Mouse (Mus musculus): ENCODE results near the gene Hist1h2bh.
"Not testable (repeated sequence)": the region's sequence is repeated elsewhere in the genome, so short reads cannot be mapped to it uniquely, and the experiment has no call there.

The Hist1h2bh gene

DNA sequence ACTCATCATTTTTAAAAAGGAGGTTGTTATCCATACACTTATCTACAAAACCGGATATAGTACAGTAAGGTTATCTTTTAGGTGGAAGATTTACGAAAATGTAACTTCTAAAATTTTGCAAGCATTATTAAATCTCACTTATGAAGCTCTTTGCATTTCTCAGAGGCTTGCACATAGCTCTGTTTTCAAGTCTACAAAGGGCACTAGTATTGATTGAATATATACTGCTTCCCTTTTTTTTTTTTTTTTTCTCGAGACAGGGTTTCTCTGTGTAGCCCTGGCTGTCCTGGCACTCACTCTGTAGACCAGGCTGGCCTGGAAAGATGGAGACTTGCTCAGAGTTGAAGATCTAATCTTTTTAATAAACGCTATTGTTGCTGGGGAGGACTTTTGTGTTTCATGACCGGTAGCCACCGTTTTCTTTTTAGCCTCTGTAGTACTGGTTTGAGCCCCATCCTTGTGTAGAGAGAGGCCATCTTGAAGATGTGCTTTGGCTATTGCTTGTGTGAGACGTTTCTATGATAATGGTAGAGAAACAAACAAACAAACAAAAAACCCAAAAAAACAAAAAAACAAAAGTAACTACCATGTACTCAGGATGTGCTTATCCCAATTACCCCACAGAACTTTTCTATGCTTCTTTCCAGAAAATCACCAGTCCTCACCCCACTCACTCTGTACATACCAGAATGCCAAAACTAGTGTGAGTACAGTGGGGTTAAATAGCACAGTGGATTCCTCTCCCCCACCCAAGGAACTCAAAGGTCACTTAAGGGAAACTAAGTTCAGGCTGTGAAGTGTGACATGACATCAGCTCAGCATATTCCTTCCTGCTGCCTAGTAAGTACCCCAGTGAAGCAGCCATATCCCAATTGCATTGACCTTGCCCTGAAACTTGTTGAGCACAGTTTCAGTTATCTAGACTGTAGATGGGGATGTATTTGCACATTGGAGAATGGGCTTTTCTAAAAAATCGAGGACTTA, 9.0 kb upstream of the Hist1h2bh start:
- no peak for DNase-seq (ENCODE audit: low spot score)

DNA sequence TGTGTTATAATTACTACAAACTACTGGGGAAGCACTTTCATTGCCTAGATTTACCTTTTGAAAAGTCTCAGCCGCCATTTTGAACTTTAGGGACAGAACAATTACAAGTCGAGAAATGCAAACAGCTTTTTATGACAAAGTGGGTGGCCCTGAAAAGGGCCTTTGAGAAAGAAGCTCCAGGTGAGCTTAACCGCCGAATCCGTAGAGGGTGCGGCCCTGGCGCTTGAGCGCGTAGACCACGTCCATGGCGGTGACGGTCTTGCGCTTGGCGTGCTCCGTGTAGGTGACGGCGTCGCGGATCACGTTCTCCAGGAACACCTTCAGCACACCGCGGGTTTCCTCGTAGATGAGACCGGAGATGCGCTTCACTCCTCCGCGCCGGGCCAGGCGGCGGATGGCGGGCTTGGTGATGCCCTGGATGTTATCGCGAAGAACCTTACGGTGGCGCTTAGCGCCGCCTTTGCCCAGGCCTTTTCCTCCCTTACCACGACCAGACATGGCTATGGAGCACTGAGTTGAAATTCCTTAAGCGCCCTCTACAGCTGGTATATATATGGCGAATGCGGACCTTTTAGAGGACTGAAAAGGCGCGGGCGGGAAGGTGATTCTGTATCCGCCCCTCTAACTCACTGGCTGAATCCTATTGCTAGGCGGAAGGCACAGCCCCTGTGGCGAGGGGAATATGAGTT, 8.1 kb upstream of the Hist1h2bh start, which contains the start of gene Hist1h4f:
Hist1h4f (minus strand) TSS at position 503 of the 689 bp plus-strand sequence.
- DNase-seq (ENCODE audit: low spot score) = peak; percentile 93

DNA sequence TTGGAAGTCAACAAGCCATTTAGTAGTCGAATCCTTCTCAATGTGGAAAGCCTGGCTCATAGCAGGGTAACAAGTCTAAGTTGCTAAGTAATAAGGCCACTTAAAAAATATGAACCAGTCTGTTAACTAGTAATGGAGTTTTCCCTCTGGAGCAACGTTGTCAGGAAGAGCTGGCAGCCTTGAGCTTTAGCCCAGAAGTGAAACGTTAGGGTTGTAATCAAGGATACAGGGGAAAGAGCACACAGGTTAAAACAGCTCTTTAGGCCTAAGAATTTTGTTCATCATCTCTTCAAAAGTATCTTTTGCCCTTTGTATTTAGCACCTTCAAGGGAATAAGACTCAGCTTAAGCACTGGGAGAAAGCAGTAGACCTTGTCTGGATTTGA, 7.6 kb upstream of the Hist1h2bh start:
- DNase-seq (ENCODE audit: low spot score) = no peak

DNA sequence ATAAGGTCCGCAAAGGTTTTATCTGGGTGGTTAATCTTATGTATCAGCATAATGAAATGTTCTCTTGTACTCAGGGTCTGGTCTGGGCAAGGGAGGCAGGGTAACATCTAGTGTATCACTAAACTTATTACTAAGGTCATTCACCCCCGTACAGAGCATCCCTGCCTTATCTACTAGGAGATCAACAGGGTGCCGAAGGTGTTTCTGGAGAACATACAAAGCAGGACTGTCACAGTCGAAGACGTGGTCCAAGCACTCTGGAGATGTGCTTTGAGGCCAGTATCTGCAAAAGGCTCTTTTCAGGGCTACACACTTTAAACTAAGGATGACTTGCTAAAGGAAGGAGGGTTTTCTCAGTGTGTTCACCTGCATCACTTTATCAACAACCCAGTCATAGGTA, 3.5 kb upstream of the Hist1h2bh start:
- DNase-seq (ENCODE audit: low spot score) = no peak

DNA sequence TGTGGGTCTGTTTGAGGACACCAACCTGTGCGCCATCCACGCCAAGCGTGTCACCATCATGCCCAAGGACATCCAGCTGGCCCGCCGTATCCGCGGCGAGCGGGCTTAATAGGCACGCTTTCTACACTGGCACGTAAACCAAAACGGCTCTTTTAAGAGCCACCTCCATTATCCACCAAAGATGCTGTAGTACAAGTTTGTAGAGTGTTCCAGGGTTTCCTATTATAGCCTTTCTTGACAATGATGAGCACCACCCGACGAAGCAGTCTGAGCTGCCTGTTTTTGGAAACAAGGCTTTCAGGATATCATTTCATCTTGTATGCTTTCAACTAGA, 1.6 kb upstream of the Hist1h2bh start:
- not testable (repeated sequence) for DNase-seq (ENCODE audit: low spot score)

DNA sequence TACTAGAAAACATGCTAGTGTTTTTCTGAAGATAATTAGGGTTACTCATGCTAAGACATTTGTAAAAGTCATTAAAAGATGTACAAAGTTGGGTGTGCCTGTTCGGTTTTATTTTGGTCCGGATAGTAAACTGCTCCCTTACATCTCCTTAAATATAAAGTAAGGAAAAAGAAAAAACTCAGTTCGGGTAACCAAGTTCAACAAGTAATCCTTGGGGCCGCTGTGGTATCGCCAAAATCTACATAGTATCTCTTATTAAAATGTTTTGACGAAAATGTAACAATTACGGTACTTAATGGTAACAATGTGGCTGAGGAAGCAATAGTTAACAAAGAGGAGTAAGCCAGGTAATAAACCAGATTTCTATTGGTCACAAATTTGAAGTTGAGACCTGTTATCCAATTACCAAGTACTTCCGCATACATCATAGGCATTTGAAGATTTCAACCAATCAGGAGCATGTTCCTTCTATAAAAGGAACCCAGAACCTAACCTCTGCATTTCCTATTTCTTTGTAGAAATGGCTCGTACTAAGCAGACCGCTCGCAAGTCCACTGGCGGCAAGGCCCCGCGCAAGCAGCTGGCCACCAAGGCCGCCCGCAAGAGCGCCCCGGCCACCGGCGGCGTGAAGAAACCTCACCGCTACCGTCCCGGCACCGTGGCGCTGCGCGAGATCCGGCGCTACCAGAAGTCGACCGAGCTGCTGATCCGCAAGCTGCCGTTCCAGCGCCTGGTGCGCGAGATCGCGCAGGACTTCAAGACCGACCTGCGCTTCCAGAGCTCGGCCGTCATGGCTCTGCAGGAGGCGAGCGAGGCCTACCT, 984 bp upstream of the Hist1h2bh start, which contains the start of gene Hist1h3f:
Hist1h3f (plus strand) TSS at position 88 of the 822 bp plus-strand sequence.
- peak; percentile 93 for DNase-seq (ENCODE audit: low spot score)

DNA sequence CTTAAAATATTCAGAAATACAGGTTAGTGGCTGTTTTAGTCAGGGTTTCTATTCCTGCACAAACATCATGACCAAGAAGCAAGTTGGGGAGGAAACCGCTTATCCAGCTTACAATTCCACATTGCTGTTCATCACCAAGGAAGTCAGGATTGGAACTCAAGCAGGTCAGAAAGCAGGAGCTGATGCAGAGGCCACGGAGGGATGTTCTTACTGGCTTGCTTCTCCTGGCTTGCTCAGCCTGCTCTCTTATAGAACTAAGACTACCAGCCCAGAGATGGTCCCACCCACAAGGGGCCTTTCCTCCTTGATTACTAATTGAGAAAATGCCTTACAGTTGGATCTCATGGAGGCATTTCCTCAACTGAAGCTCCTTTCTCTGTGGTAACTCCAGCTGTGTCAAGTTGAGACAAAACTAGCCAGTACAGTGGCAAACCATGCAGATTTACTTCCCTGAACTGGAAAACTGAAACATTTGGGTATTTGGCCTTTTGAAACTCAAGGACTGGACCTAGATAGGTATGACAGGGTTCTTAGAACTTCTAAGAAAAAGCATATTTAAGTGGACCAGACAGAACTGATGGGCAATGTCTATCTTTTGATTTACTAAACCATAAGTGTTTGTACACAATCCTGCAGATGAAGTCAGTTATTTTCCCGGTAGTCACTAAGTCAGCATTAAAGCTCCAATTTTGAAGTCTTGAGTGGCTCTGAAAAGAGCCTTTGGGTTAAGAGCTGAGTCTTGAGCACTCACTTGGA, 789 bp downstream of the Hist1h2bh start:
- not testable (repeated sequence) for DNase-seq (ENCODE audit: low spot score)

DNA sequence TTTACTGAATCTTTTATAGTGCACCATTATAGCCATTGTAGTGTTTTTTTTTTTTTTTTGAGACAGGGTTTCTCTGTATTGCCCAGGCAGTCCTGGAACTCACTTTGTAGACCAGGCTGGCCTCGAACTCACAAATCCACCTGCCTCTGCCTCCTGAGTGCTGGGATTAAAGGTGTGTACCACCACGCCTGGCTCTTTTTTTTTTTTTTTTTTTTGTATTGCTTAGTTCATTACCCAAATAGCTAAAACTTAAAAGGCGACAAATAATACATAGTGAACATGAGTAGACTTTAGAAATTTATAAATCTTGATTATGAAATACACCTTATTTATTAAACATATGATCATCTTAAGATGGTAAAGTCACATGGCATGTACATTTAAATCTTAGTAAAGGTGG, 1.7 kb downstream of the Hist1h2bh start:
- no peak for DNase-seq (ENCODE audit: low spot score)

DNA sequence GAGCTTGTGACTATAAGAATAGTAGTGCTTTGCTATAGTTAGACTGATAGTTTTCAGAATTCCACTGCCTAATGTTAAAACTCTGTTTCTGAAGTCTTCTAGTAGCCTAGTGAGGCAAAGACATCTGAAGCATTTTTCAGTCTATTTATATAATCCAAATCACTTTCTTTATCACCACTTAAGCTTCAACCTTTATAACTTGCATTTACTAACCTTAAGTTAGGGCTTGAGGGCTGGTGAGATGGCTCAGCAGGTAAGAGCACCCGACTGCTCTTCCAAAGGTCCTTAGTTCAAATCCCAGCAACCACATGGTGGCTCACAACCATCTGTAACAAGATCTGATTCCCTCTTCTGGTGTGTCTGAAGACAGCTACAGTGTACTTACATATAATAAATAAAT, 3.4 kb downstream of the Hist1h2bh start:
- DNase-seq (ENCODE audit: low spot score) = not testable (repeated sequence)

DNA sequence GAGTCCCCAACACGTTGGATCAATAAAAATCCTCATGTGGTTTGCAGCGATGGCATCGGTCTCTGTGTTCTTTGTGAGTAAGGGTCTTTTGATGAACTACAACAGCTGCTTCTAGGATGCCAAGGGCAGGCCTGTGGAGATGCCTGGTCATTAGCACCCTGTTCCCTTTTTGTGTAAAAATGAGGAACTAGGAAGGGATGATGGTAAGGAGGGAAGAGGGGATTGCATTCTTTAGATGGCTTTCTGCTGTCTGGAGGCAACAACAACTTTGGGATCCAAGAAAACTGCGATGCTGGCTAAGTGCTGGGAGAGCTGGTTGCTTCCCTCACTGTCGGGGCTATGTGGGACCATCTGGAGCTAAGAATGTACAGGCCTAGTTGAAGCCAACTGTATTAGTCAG, 4.9 kb downstream of the Hist1h2bh start:
- no peak for DNase-seq (ENCODE audit: low spot score)

DNA sequence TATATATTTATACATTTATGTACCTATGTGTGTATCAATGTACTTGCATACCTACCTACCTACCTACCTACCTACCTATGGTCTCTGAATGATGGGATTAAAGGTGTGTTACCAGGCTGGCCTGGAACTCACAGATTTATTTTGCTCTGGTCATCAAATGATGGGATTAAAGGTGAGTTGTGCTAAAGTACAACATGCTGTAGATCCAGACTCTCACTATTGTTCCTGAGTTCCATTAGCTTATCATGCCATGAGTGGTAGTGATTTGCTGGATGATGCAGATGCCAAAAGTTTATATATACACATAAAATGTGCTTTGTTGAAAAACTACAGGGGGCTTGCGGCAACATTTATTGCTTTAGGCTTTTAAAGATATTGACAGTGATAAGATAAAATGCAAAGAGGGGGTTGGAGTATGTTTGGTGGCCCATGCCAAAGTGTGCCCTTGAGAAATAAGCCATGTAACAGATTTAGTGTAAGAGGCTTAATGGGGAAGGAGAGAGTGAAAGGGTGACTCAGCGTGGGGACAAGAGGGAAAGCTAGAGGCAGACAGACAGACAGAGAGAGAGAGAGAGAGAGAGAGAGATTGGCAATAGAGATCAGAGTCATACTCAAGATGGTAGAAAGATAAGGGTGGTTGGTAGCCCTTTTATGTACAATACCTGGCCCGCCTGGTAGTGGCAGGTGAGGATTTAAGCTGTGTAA, 6.0 kb downstream of the Hist1h2bh start:
- DNase-seq (ENCODE audit: low spot score) = no peak

DNA sequence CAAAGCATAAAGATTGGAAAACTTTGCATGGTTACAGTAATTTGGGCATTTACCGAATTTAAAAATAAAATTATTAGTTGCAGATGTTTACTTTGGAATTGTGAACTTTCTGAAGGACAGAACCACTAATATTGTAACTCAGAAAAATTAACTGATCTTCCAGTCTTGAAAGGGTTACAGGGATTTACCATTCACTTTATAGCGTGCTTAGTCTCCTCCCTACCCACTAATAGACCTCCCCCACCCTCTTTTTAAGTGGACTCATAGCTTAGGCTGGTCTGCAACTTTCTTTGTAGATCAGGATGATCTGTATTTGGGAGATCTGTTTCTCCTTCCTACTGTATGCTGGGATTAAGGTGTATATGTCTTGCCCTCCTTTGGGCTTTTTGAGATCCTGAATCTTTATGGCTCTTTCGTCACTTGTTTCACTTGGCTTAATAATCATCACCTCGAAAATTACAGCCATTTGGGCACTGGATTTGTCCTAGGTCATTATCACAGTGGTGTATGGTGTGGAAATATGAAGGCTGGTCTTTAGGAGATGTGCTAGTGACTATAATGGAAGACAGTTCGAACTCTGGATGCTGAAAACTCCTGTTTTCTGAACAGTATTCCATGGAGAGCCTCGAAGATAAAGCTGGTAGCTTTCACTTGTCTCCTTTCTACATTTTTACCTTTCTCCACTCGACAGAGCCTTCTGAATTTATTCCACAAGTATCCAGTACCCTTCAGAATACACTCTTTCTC, 6.9 kb downstream of the Hist1h2bh start:
- DNase-seq (ENCODE audit: low spot score) = no peak

DNA sequence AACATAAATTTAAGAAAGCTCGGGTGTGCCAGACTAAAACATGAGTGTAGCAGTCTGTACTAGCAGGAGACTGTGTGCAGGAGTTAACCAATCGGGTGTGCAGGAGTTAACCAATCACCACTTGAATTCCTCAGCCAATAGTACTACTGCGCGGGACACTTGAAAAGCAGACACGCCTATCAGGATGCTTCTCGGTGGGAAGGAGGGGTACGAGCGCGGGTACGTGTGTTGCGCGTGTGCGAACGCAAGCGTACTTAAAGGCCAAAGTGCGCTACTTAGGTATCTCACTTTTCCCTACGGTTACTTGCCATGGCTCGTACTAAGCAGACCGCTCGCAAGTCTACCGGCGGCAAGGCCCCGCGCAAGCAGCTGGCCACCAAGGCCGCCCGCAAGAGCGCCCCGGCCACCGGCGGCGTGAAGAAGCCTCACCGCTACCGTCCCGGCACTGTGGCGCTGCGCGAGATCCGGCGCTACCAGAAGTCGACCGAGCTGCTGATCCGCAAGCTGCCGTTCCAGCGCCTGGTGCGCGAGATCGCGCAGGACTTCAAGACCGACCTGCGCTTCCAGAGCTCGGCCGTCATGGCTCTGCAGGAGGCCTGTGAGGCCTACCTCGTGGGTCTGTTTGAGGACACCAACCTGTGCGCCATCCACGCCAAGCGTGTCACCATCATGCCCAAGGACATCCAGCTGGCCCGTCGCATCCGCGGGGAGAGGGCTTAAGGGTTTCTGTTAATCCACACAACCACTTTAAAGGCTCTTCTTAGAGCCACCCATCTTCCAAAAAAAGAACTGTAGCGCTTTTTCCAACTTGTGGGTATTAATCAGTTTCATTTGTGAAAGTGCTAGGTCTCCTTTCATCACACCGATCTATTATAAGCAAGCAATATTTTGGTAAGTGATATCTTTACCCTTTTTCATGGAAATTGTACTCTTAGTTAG, 7.8 kb downstream of the Hist1h2bh start, which contains the start of gene Hist1h3g:
Hist1h3g (plus strand) TSS at position 286 of the 939 bp plus-strand sequence.
- DNase-seq (ENCODE audit: low spot score) = peak; percentile 93

DNA sequence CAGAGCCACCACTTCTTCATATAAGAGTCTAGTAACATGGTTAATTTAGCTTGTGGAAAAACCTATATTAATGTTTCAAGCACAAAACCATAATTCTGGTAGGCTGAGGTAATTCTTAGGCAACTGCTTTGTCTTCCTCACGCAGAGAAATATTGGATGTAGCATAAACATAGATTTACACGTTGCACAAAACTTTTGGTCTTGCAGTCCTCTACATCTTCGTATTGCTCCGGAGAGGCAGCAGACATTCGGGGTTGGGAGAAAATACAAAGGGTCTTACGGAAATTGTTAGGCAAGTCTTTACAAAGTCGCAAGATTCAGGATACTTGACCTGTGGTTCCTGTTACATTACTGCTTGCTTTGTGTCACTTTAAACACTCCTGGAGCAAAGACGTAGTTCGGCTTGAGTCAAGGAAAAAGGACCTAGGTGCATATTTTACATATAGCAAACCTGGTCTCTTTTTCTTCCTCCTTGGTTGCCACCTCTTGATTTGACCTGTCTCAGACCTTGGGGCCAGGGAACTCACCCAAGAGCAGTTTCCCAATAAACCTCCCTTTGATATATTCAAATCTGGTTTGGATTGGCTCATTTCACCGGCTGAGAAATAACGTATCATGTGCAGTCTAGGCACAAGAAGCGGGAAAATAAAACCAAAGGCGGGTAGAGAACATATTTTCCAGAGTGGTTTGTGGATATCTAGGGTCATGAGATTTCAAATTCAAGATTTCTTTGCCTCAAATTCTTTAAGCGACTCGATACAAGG, 8.6 kb downstream of the Hist1h2bh start:
- DNase-seq (ENCODE audit: low spot score) = peak; percentile 37

DNA sequence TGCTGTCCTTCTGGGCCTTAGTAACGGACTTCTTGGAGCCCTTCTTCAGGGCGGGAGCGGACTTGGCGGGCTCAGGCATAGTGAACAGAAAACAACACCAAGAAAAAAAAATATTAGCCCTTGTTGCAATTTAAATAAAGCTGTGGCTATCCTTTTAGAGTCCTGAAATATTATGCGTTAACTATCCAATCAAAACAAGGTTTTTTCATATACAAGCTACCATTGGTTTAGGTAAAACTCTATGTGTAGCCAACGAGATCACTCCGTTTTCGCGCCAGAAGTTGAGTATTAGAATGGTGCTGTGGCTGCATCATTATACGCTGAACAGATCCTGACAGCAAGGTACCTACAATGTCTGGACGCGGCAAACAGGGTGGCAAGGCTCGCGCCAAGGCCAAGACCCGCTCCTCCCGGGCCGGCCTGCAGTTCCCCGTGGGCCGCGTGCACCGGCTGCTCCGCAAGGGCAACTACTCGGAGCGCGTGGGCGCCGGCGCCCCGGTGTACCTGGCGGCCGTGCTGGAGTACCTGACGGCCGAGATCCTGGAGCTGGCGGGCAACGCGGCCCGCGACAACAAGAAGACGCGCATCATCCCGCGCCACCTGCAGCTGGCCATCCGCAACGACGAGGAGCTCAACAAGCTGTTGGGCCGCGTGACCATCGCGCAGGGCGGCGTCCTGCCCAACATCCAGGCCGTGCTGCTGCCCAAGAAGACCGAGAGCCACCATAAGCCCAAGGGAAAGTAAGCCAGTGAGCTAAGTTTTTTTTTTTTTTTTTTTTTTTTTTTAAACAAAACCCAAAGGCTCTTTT, 9.4 kb downstream of the Hist1h2bh start, which contains the start of gene Hist1h2af:
Hist1h2af (plus strand) TSS at position 347 of the 808 bp plus-strand sequence.
- DNase-seq (ENCODE audit: low spot score) = peak; percentile 86

DNA sequence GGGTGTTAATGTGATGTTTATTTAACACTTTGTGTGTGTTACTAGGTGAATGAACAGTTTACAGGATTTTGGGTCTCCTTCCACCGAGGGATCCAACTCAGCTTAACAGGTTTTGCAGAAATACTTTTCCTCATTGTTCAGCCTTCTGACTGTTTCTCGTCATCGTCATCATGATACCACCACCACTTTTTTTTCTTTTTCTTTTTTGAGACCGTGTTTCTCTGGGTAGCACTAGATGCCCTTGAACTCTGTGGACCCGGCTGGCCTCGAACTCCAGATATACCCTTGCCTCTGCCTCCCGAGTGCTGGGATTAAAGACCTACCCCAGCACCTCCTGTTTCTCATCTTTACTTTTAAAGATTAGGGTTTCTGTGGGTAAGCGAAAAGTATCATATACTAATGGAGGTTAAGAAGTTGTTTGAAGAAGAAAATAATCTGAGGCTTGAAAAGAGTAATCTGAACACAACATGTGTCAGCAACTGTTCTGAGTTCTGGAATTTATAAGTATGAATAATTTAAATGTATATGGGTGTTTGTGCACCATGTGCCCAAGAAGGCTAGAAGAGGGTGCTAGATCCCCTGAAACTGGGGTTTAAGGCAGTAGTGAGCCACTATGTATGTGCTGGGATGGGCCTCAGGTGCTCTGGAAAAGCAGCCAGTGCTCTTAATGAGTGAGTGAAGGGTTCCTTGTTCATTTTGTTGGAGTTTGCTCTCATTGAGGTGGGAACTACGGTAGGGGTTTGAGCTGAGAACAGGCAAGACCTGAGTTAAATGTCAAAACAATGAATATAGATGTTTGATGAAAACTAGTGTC, 10.7 kb downstream of the Hist1h2bh start:
- no peak for DNase-seq (ENCODE audit: low spot score)

Data from MN1 (cell line).